ENCODE assay signal across 11 mouse cellular contexts in genomic region chr2:72021845-72022244, GRCm38 (mm10). TPM values are rescaled to one million over a fixed set of nuclear protein-coding genes. Genes with fewer than 3 reads are reported as not detected.
DNase-seq lines count a peak whose midpoint lies in the region; ATAC-seq and TF ChIP-seq lines count a peak whose summit lies in the region.
"Had no signal": no experiment of that assay in that cellular context is flagged by ENCODE, and none has a peak within 500 bp of the region (broad histone marks: within the 10 kb centered on the region; RNA-seq: fewer than 3 reads in every experiment).

No protein-coding gene starts in this region.

- H3K4me1 ChIP-seq in heart, postnatal 0 days (ENCODE audit: control insufficient read depth, insufficient read depth), result no peaks in the 10 kb centered on the region
- no peaks in the 10 kb centered on the region for H3K4me1 ChIP-seq in midbrain, embryonic 14.5 days (ENCODE audit: control insufficient read depth, insufficient read depth, low read length)
- H3K4me1 ChIP-seq in midbrain, embryonic 13.5 days (replicated peaks), result no peaks in the 10 kb centered on the region
- H3K4me1 ChIP-seq: embryonic facial prominence, embryonic 12.5 days had no signal

- H3K4me3 ChIP-seq in heart, postnatal 0 days (ENCODE audit: low read depth, low read length), result no peak overlapping the region
- H3K4me3 ChIP-seq in midbrain, embryonic 14.5 days (replicated peaks; ENCODE audit: low read depth, low read length), result no peak overlapping the region
- no peak overlapping the region for H3K4me3 ChIP-seq in midbrain, embryonic 13.5 days (replicated peaks)
- H3K4me3 ChIP-seq: embryonic facial prominence, embryonic 12.5 days; megakaryocyte, embryonic 14.5 days had no signal

- H3K36me3 ChIP-seq in heart, postnatal 0 days (replicated peaks; ENCODE audit: control insufficient read depth, insufficient read depth, low read length), result no peaks in the 10 kb centered on the region
- H3K36me3 ChIP-seq in midbrain, embryonic 14.5 days (ENCODE audit: control insufficient read depth, insufficient read depth, low read length), result no peaks in the 10 kb centered on the region
- no peaks in the 10 kb centered on the region for H3K36me3 ChIP-seq in midbrain, embryonic 13.5 days
- H3K36me3 ChIP-seq: embryonic facial prominence, embryonic 12.5 days had no signal

- H3K27ac ChIP-seq in heart, postnatal 0 days (ENCODE audit: low read depth), result no peak overlapping the region
- H3K27ac ChIP-seq in midbrain, embryonic 14.5 days (replicated peaks; ENCODE audit: low read depth, low read length), result no peak overlapping the region
- no peak overlapping the region for H3K27ac ChIP-seq in midbrain, embryonic 13.5 days
- H3K27ac ChIP-seq: embryonic facial prominence, embryonic 12.5 days had no signal

- no peaks in the 10 kb centered on the region for H3K9me3 ChIP-seq in heart, postnatal 0 days (replicated peaks; ENCODE audit: control insufficient read depth, low read length)
- no peaks in the 10 kb centered on the region for H3K9me3 ChIP-seq in midbrain, embryonic 14.5 days (ENCODE audit: control insufficient read depth, low read length)
- no peaks in the 10 kb centered on the region for H3K9me3 ChIP-seq in midbrain, embryonic 13.5 days
- H3K9me3 ChIP-seq: embryonic facial prominence, embryonic 12.5 days had no signal

- no peaks in the 10 kb centered on the region for H3K27me3 ChIP-seq in heart, postnatal 0 days (ENCODE audit: control insufficient read depth, insufficient read depth, low read length)
- no peaks in the 10 kb centered on the region for H3K27me3 ChIP-seq in midbrain, embryonic 14.5 days (ENCODE audit: control insufficient read depth, insufficient read depth, low read length)
- H3K27me3 ChIP-seq in midbrain, embryonic 13.5 days, result no peaks in the 10 kb centered on the region
- H3K27me3 ChIP-seq: embryonic facial prominence, embryonic 12.5 days had no signal

- no peak overlapping the region for H3K4me2 ChIP-seq in heart, postnatal 0 days (ENCODE audit: low read depth, low read length)
- no peak overlapping the region for H3K4me2 ChIP-seq in midbrain, embryonic 14.5 days (ENCODE audit: low read length)
- no peak overlapping the region for H3K4me2 ChIP-seq in midbrain, embryonic 13.5 days (replicated peaks)
- H3K4me2 ChIP-seq: embryonic facial prominence, embryonic 12.5 days had no signal

- peak; percentile 9 for DNase-seq in heart, postnatal 0 days (ENCODE audit: low spot score)
- no peak for DNase-seq in heart, postnatal 36 days
- peak; percentile 42 for DNase-seq in midbrain, embryonic 14.5 days
- DNase-seq in cerebellum, adult 11 months, result peak; percentile 98
- peak; percentile 38 to 50 for DNase-seq in layer of hippocampus, postnatal 36 days
- no peak for DNase-seq in liver
- DNase-seq in thymus, adult 18-20 months, result no peak

- intact Hi-C loops in heart, postnatal 36 days (cut with DNase I), result no loop called here

- TF ChIP-seq EP300 in heart, postnatal 0 days (IDR thresholded peaks at IDR 0.05; ENCODE audit: low read depth), result no peak

- no peak overlapping the region for H3K9ac ChIP-seq in heart, postnatal 0 days (replicated peaks; ENCODE audit: low read depth, low read length)
- no peak overlapping the region for H3K9ac ChIP-seq in midbrain, embryonic 14.5 days (replicated peaks; ENCODE audit: low read length)
- H3K9ac ChIP-seq in midbrain, embryonic 13.5 days (replicated peaks), result no peak overlapping the region
- H3K9ac ChIP-seq: embryonic facial prominence, embryonic 12.5 days had no signal

- 71% methylated on average over 3 of the region's 3 CpGs for WGBS in heart, postnatal 0 days
- 64% methylated on average over 3 of the region's 3 CpGs for WGBS in midbrain, embryonic 14.5 days
- WGBS in midbrain, embryonic 13.5 days, result 65% methylated on average over 3 of the region's 3 CpGs

- peak; percentile 39; the same call in 1 of the 2 replicates for ATAC-seq in heart, postnatal 0 days (ENCODE audit: insufficient read depth, low read depth)
- ATAC-seq in midbrain, embryonic 14.5 days (ENCODE audit: low FRiP score, low TSS enrichment), result no peak
- no peak for ATAC-seq in midbrain, embryonic 13.5 days

- TF ChIP-seq CTCF in heart, postnatal 0 days (IDR thresholded peaks at IDR 0.05; ENCODE audit: low read depth), result no peak

RNA-seq across cellular contexts. Expression of gene Rapgef4, which starts 40.8 kb away (rescaled TPM):
- total RNA-seq in heart, postnatal 0 days (2014; rRNA removed; ENCODE audit: low replicate concordance), result 5.5 and 11.9 TPM in 2 replicates
- 5.1 and 5.3 TPM in 2 replicates for polyA plus RNA-seq in heart, postnatal 0 days (2015; fragmentation: Nextera tagmentation; extraction: Ambion mirVana)
- 10 to 100 TPM; 25.8 to 33.4 TPM for total RNA-seq in heart, postnatal 36 days (2021)
- 18.3 and 25.6 TPM in 2 replicates for polyA plus RNA-seq in midbrain, embryonic 14.5 days (2014; fragmentation: Nextera tagmentation; extraction: Ambion mirVana)
- polyA plus RNA-seq in midbrain, embryonic 13.5 days (2015; fragmentation: Nextera tagmentation; extraction: Ambion mirVana), result 11.3 and 12.5 TPM in 2 replicates
- 100 to 1,000 TPM; 339 to 358 TPM for total RNA-seq in layer of hippocampus, postnatal 36 days (2021)
- total RNA-seq: MEL had no signal

Comparison
In these comparisons a context has a peak if more than half of its experiments do, and no peak if none do; other contexts are left out.
1. DNase-seq: peak in heart, postnatal 0 days (single experiment), midbrain, embryonic 14.5 days (single experiment), cerebellum, adult 11 months (single experiment) and layer of hippocampus, postnatal 36 days (2 of 2); none in heart, postnatal 36 days (0 of 2), liver (single experiment) and thymus, adult 18-20 months (0 of 2).
2. RNA of gene Rapgef4, which starts 40.8 kb away (total RNA-seq): 339 to 358 TPM in layer of hippocampus, postnatal 36 days; 25.8 to 33.4 TPM in heart, postnatal 36 days and 5.5 to 11.9 TPM in heart, postnatal 0 days; every median in the first group is over 4 times any median in the second.